Mouse (Mus musculus) heart, postnatal 4 days (tissue): Measurements from ENCODE around the gene Nptx1. TPM values are rescaled to one million over a fixed set of nuclear protein-coding genes. Genes with fewer than 3 reads are reported as not detected.

Source experiments
- DNase-seq: peaks from one replicate; pipeline ENCODE4 v3.0.0; 2021
- total RNA-seq, 2 experiments: library from RNA; stranded (reverse); gene quantifications; 2 replicates each; pipeline ENCODE4 v1.2.3; 2021

Gene Nptx1
- total RNA-seq, 2 experiments from 2014 or later, result 0.50 to 0.74 TPM

GRCm38 (mm10) chr11:119550546-119551335 is 3.2 kb upstream of the Nptx1 start:
- no peak for DNase-seq

- DNase-seq, result no peak
Observed at GRCm38 (mm10) chr11:119549371-119549811, 1.8 kb upstream of the Nptx1 start.

- DNase-seq, result no peak
Observed at GRCm38 (mm10) chr11:119548741-119549370, 1.3 kb upstream of the Nptx1 start.

- no peak for DNase-seq
Observed at GRCm38 (mm10) chr11:119547951-119548591, 518 bp upstream of the Nptx1 start.

GRCm38 (mm10) chr11:119546496-119547182 is 914 bp downstream of the Nptx1 start:
- DNase-seq, result peak; percentile 46

GRCm38 (mm10) chr11:119545741-119546495 is 1.6 kb downstream of the Nptx1 start:
- no peak for DNase-seq

GRCm38 (mm10) chr11:119545281-119545680 is 2.3 kb downstream of the Nptx1 start:
- DNase-seq, result no peak

- no peak for DNase-seq
Observed at GRCm38 (mm10) chr11:119544518-119545105, 2.9 kb downstream of the Nptx1 start.

- DNase-seq, result no peak
Observed at GRCm38 (mm10) chr11:119543816-119544517, 3.6 kb downstream of the Nptx1 start.

- no peak for DNase-seq
Observed at GRCm38 (mm10) chr11:119542886-119543285, 4.7 kb downstream of the Nptx1 start.

GRCm38 (mm10) chr11:119542371-119542770 is 5.2 kb downstream of the Nptx1 start:
- no peak for DNase-seq

- DNase-seq, result no peak
Observed at GRCm38 (mm10) chr11:119541082-119541481, 6.5 kb downstream of the Nptx1 start.

- no peak for DNase-seq
Observed at GRCm38 (mm10) chr11:119540560-119540959, 7.0 kb downstream of the Nptx1 start.

GRCm38 (mm10) chr11:119539944-119540343 is 7.6 kb downstream of the Nptx1 start:
- peak; percentile 18 for DNase-seq

GRCm38 (mm10) chr11:119533745-119534144 is 13.8 kb downstream of the Nptx1 start:
- DNase-seq, result no peak

GRCm38 (mm10) chr11:119532460-119532859 is 15.1 kb downstream of the Nptx1 start:
- no peak for DNase-seq

- DNase-seq, result no peak
Observed at GRCm38 (mm10) chr11:119528930-119529329, 18.6 kb downstream of the Nptx1 start.

GRCm38 (mm10) chr11:119526068-119526966 is 21.2 kb downstream of the Nptx1 start:
- DNase-seq, result no peak

- DNase-seq, result peak; percentile 90
Observed at GRCm38 (mm10) chr11:119524545-119524949, 23.0 kb downstream of the Nptx1 start.

- DNase-seq, result no peak
Observed at GRCm38 (mm10) chr11:119523392-119523791, 24.2 kb downstream of the Nptx1 start.
